Mouse (Mus musculus) right cerebral cortex, adult 2 months (tissue): Measurements from ENCODE around the gene 4930595D18Rik.

Experiments
- DNase-seq, 2 experiments: peaks; one replicate each; pipeline ENCODE4 v3.0.0; 2021 to 2022; ENCODE audit warnings: low spot score in 2 of 2

4930595D18Rik gene

DNA sequence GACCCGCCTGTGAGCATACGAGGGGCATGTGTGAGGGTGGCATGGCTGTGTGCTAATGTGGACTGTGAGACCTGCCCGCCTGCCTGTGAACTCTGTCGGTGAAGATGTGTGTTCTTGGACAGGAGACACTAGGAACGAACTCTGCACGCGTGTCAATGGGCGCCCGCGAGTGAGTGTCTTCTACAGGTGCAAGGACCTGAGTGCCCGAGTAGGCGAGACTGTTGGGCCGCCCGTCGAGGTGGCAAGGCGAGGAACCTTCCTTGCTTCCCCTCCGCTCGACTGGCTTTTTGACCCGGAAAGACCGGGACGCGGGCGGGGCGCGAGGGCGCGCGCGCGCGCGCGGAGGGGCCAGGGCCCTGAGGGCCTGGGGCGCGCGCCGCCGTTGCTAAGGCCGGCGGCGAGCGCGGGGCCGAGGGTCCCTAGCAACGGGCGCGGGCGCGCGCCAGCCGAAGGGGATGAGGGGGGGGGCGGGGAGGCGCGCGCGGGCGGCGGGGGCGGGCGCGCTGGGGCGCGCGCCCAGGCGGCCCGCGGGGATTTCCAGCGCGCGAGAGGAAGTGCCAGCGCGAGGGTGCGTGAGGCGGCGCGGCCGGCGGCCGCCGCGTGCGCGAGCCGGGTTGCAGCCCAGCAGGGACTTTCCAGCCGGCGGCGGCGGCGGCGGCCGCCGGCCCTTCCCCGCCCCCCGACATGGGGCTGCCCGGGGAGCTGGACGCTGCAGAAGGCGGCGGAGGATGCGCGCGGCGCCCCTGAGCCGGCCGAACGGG, 18.3 kb downstream of the 4930595D18Rik start, which contains the start of gene Traf3:
Gene Traf3 (plus strand): TSS at position 540 of the 761 bp plus-strand sequence.
- peak; percentile 48 to 52 for DNase-seq

DNA sequence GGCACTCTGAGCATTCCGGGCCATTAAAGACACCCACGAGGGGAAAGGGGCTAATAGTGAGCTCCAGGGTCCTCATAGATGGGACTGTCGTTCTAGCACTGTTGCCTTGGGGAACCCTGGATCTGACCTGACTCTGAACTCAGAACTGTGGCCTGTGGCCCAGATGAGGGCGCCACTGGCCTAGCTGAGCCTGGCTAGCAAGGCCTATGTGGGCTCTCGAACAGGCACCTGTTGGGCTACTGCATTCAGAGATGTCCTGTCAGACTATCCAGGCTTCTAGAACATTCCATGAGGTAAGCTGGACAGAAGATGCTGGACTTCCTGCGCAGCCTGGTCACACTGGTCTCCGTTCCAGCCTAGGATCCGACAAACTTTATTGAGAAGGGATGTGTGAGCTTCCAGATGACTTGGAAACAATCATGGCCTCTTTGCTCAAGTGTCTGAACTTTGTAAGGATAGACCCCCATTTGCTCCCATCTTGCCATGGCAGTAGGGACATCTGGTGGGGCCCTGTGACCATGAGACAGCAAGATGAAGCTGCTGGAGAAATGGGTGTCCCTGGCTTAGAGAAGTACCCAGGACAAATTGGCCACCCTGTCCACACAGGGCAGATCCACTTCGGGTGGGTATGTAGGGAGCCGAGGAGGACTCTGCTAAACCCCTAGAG, 19.0 kb downstream of the 4930595D18Rik start:
- no peak for DNase-seq

DNA sequence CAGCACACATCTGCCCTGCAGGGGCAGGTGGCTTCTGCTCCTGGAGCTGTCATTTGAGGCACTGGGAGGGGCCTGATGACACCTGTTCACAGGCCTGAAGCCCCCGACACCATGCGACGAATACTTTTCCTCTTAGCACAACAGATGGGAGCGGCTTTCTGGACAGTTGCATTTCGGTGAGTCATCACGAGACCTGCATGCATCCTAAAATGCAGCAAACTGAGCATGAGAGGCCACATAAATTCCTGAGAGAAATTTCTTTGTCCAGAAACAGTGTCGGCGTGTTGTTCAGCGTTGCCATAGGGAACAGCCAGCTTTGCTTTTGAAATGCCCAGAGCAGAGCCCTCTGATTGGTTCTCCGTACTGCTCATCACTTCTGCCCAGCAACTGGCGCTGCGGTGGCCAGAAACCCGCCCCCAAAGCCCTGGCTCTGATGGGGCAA, 20.0 kb downstream of the 4930595D18Rik start:
- DNase-seq = peak; percentile 88 to 93

DNA sequence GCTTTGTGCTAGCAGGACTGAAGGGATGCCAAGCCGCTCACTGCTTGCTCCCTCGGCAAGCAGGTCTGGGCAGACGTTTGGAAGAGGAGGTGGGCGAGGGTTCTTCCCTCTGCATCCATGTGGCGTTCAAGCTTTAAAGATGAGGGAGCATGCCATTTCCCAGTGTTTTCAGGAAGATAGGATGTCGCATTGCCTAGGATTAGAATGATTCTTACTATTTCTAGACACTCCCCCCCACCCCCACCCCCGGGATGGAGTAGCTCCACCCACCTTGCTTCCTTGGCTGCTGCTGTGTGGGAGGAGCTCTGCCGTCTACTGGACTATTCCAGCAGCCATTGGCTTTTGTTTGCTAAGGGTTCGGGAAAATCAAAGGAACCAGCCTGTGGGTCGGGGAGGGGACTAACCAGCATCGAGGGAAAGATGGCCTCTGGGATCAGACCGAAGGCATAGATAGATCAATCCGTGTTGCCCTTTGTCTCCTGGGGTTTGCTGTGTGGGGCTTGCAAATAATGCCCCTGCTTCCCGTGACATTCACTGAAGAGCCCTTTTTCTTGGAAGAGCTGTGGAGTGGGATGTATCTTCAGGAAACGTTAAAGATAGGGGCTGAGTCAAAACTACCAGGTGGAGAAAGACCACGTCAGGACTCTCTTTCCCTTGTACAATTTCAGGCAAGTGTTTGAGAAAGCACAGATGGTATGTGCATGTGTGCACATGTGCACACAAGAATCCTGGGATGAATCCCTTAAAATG, 21.8 kb downstream of the 4930595D18Rik start:
- DNase-seq = peak; percentile 59 to 74

DNA sequence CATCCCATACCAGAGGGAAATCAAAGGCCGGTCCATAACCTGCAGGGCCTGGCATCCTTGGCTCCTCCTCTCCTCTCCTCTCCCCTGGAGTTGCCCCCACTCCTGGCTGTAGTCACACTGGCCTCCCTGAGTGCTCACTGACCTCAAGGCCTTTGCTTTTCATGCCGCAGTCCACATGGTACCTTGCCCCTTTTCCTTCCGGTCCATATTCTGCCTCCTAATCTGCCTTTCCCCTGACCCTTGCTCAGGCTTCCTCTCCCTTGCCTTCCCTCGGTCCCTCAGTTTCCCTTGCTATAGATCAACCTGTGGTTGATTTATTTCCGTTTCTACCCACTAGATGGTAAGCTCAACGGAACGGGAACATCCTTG, 22.4 kb downstream of the 4930595D18Rik start:
- no peak for DNase-seq

DNA sequence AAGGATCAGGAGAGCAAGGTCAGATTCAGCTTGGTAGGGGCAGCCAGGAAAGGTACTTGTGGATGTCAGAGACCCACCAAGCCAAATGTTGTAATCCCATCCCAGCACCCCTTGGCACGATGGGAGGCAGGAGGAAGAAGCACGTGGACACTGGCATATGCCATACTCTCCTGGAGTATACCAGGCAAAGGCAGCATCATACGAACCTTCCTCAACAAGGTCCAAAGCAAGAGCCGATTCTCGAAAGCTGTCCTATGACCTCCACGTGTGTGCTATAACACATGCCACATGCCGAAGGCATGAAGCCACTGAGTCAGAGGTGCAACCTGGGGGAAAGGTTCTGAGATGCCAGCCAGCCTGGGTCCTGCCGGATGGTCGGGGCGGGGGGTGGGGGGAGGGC, 23.4 kb downstream of the 4930595D18Rik start:
- no peak for DNase-seq

DNA sequence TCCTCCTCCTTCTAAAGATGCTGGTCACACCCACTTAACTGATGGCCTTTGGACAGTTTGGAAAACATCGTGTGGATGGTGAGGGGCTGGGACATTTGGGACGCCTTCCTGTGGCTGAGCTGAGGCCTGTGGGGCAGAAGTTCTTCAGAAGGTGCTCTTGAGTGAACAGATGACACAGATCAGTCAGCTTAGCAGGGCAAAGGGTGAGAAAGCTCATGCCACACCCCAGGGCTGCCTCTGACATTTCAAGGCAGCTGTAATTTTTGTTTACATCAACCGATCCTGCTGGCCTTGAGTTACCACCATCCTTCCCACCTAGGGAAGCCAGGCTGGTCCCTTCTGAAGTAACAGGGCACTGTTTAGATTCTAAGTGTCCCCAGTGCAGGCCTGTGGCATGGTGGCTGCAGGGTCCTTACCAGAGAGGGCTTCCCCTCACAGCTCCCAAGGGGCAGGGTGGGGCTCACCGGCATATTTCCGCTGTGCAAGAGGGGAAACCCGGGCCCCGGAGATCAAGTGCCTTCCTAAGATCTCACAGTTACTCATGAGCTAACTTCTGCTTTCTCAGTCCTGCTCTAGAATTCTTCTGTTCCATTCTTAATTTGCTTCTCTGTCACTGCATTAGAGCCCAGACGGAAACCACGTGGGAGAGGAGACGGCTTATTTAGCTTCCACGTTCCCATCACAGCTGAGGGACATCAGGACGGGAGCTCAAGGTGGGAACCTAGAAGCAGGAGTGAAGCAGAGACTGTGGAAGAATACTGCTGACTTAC, 24.4 kb downstream of the 4930595D18Rik start:
- no peak for DNase-seq

DNA sequence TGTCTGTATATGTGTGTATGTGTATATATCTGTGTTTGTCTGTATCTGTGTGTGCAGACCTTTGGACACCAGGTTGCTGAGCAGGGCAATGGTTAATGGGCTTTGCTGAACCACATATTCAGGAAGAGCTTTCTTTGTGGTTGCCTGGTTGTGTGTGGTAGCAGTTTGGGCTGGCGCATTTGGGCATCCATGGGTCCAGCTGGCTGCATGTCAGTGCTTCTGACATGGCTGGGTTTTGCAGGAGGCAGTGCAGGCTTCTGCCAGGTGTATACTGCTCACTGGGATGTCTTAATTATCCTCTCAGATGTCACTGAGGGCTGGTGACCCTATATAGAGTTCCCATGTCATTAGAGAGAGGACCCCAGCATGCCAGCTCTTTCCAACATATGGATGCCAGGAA, 28.5 kb downstream of the 4930595D18Rik start:
- no peak for DNase-seq

DNA sequence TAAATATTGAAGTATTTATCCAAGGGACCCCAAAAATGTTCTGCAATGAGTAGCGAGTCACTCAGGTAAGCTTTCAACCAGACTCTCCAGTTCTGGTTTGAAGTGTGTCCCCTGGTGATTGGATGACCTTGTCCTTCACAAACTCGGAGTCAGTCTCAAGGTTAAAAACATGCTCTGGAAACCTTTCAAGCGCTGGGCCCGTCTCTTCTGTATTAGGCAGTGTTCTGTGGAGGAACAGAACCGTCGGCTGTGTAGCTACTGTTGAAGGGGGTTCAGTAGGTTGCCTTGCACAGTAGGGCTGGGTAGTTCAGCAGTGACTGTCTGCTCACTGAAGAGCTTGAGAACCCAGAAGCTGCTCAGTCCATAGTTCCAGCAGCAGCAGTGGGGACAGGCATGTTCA, 29.6 kb downstream of the 4930595D18Rik start:
- DNase-seq = no peak

DNA sequence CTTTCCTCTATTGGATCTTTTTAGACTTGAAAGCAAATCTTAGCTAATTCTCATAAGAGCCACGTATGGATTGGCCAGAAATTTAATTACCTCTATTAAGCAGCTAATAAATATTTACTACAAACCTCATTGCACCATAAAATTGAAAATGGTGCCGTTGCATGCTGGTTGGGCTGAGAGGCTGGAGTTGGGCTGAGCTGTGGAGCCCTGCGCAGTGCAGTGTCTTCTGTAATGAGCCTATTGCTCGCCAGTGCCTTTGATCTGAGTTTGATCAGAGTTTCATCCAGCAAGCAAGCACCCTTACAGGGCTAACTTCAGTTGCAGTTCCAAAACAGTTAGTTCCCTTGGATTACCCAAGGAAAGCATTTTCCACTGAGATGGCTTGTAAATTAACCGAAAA, 30.3 kb downstream of the 4930595D18Rik start:
- no peak for DNase-seq

DNA sequence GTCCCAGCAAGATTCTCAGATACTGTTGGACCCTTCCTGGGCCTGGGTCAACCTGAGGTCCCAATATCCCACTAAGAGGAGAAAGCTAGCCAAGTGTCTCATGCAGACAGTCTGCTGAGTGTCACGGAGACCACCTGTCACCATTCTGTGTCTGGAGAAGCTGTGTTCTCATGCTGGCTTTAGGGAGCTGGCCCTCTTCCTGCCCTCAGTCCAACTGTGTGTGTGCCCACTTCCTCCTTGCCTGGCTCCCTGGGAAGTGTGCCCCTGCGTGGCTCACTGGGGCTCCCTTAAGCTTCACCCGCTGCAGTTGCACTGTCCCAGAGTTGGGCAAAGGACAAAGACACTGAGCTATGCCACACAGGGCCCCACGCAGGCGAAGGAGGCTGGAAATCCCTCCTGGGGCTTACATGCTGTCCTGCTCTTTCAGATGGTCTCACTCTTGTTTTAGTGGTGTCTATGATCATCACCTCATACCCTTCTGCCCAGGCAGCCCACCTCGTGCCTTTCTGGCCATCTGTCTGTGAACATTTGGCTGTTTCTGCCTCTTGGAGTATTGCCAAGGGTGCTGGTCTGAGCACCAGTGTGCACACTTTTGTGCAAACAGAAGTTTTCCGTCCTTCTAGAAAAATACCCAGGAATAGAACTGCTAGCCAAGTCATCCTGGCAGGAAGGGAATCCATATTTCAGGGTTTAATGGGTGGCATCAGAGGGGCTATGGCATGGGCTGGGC, 31.1 kb downstream of the 4930595D18Rik start:
- no peak for DNase-seq

DNA sequence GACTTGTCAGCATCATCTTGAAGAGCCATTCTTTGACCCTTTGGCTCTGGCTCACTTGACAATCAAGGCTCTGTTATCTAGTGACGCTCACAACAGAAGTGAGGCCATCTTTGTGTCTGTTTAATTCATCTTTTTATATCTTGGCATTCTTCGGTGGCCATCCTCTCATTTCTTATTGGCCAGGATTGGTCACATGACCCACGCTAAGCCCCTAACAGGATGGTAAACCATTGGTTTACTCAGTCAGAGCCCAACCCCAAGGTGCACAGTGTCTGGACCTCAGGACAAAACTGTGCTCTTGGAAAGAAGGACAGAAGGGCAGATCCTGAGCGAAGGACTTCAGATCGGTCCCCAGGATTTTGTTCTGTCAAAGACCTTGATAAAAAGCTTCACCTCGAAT, 31.7 kb downstream of the 4930595D18Rik start:
- no peak for DNase-seq

DNA sequence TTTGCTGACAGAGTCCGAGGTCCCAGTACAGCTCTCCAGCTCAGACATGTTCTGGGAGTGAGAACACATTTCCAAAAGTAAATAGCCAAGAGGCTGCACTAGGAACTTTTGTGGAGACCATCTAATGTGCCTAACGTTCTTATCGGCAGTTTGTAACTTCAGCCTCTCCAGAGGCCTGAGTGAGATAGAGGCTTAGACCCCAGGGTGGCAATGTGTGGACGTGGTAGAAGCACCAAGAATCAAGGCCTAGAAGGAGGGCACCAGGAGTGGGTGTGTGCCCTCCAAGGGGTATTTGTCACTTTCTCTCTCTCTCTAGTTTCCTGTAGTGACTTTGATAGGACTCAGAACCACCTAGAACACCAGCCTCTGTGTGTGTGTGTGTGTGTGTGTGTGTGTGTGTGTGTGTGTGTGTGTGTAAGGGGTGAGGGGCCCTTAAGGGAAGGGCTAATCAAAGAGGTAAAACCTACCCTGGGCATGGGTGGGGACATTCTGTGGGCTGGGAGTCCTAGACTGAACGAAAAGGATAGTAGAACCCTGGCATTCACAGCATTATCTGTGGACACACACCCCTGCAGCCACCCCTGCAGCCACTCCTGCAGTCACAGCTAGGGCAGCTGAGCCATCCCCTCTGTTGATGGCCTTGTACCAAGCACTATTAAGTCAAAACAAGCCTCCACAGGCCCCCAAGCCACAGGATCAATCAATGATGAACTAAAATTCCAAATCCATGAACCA, 32.7 kb downstream of the 4930595D18Rik start:
- DNase-seq = no peak

DNA sequence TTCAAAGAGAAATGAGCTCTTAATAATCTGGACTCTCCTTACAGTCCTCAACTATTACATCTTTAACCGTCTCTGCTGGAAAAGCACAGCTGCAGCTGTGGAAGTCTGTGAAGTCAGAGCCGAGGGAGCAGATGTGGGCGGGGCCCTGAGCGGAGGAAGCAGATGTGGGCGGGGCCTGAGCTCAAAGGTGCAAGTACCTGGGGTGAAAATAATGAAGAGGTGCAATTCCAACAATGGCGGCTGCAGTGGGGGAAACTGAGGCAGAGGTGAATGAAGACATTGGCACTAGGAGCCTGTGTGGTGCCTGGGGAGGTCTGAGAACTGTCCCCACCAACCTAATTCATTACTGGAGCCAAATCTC, 34.1 kb downstream of the 4930595D18Rik start:
- DNase-seq = no peak

DNA sequence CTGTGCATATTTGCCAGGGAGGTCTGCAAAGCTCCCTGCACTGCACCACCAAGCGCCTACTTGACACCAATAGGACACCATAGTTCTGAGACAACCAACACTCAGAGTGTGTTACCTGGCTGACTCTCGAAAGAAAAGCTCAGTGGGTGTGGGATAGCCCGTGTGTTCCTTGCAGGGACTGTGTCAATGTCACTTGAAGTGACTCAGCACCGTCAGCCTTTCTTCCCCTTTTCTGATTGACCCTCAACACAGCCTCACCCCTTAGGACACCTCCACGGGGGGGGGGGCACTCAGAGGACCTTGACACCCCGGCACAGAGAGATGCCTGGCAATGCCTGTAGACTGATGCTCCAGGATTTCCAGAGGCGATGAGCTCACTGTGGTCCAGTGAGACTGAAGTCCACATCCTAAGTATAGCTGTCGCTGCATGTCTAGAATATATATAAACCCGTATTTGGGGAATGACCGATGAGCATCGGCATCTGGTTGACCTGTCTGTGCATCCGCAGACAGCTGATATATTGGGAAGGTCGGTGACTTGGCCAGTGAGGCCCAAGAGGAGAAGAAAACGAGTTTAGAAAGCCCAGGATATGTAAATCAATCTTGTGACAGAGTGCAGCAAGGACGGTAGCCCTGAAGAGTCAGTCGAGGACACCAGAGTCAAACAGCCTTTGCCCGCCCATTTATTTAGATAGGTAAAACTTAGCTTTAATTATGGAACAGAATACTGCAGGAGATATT, 34.6 kb downstream of the 4930595D18Rik start:
- DNase-seq = no peak

DNA sequence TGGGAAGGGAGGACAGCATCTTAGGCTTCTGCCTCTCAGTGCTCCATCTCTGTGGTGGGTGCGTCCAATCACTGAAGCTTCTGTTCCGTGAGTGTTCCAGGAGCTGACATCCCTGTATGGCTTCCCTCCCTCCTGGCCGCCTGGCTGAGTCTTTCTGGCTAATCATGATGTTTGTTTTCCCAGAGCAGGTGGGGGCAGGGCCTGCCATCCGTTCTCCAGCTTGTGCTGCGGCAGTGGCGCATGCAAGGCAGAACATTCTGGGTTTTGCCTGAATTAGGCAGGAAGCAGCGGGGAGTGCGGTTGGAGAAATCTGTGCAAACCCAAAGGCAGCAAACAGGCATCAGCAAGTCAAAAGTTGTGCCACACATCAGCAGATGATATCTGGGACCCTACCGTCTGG, 39.0 kb downstream of the 4930595D18Rik start:
- DNase-seq = peak; percentile 67 to 73

DNA sequence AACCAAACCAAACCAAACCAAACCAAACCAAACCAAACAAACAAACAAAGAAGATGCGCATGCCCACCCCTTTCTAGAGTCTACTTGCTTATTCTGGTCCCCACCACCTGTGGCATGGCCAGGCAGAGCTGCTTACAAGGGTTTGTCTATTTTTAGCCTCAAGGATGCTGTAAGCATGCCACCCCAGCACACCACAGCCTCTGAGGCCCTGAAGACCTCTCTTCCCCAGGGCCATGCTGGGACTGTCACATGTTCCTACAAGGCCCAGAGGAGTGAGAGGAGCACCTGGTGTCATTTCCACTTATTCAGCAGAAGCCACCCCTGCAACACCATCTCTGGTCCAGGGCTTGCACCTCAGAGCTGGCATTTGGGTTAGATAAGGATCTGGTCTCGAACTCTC, 39.7 kb downstream of the 4930595D18Rik start:
- DNase-seq = no peak

DNA sequence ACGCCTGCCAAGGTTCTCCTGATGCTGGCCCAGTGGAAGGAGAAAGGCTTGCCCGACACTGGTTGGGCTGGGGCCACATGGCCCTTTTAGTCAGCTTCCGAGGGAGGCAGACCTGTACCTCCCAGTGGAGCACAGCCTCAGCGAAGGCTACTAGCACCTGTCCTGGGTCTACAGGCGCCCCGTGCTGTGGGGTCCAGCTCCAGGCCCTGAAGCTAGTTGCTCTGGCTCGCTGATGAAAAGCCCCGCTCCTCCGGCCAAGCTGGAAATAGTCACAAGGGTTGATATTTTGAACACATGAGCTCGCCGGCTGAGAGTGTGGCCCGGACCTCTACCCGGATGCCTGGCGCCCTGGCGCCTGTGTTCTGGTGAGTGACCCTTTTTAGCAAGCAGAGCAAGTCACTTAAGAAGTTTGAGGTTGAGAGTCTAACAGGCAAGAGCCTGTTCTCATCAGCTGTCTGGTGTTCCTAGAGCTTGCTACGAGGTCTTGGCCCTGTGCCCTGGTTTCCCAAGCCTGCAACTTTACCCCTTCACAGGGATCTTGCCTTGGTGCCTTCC, 40.7 kb downstream of the 4930595D18Rik start:
- no peak for DNase-seq

DNA sequence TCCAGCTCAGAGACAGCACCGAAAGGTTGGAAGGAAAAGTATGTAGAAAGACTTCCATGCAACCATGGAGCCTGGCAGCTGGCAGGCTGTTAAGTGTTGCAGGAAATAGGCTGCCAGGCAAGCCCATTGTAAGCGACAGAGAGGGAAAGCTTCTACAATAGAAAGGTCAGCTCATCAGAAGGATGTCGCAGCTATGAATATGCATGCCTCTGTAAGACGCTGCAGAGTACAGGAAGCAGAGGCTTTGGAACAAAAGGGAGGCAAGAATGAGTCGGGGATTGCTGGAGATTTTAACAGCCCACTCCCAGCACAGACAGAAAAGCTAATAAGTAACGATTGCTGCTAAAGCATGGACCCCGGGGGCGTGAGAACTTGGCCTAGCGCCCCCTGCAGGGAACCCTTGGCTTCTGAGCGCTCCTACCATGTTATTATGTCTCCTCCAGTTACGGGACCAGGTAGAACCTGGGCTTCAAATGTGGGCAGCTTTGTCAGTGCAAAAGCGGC, 41.2 kb downstream of the 4930595D18Rik start:
- DNase-seq = no peak
